Mouse (Mus musculus) testis, adult 2 months (tissue): ENCODE data around the gene Fancl.
"Not testable (repeated sequence)": the region's sequence is repeated elsewhere in the genome, so short reads cannot be mapped to it uniquely, and the experiment has no call there.

ENCODE experiments used
- CTCF ChIP-seq: fragments of 200-500 bp; IDR thresholded peaks from 2 replicates; pipeline ENCODE4 v1.5.1; 2012; ENCODE audit warnings: low read depth, mild to moderate bottlenecking, inconsistent platforms, low read length, moderate library complexity; ENCODE audit not compliant: control insufficient read depth, insufficient read depth, insufficient replicate concordance
- POLR2A ChIP-seq: fragments of 200-500 bp; IDR thresholded peaks from 2 replicates; pipeline ENCODE4 v1.6.1; 2012; ENCODE audit warnings: low read depth, mild to moderate bottlenecking, inconsistent platforms, low read length, moderate library complexity; ENCODE audit not compliant: control insufficient read depth

DNA sequence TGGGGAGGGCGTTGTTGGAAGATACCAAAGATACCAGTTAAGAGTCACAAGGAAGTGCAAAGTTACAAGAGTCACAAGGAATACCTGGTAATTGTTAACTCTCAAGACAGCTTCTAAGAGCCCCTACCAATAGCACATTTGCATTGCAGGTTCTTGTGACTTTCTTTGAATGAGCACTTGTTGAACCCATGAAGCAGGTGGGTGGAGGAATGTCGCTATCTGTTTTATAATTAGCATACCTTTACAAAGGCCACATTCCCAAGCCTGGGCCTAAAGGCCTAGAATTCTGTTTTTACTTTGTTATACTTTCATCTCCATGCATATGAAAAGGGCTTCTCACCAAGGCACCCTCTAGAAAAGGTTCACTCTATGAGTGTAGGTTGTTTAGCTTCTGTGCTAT lies 15.8 kb upstream of the Fancl start:
- not testable (repeated sequence) for TF ChIP-seq CTCF, POLR2A
